Mouse (Mus musculus) heart, embryonic 14.5 days (tissue): ENCODE data around the gene Sap30bp. TPM values are rescaled to one million over a fixed set of nuclear protein-coding genes. Genes with fewer than 3 reads are reported as not detected.

ENCODE experiments used
- ATAC-seq: fragments of 200-750 bp; cut with Nextera tagmentation; 2 replicates; pipeline ENCODE4 v1.8.0; 2017; ENCODE audit warnings: low read depth, moderate TSS enrichment; ENCODE audit not compliant: insufficient number of reproducible peaks, insufficient read depth, low FRiP score
- H3K27ac ChIP-seq, 2 experiments: fragments of 200-500 bp in 1 of 2; fragments of 300-500 bp in 1 of 2; sonication (generic) in 1 of 2; replicated peaks in 1 of 2; 2 replicates each; pipeline ENCODE4 v1.5.1; 2012 to 2014; ENCODE audit warnings: low read depth in 2 of 2, low read length in 2 of 2, control low read depth in 1 of 2, mild to moderate bottlenecking in 1 of 2, mixed read lengths in 1 of 2; ENCODE audit not compliant: control insufficient read depth in 1 of 2, insufficient read depth in 1 of 2
- H3K27me3 ChIP-seq: fragments of 300-500 bp; sonication (generic); 2 replicates; pipeline ENCODE4 v1.6.1; 2014; ENCODE audit warnings: mild to moderate bottlenecking, low read length, control low read depth; ENCODE audit not compliant: control insufficient read depth, insufficient read depth
- H3K36me3 ChIP-seq: fragments of 300-500 bp; sonication (generic); 2 replicates; pipeline ENCODE4 v1.6.1; 2014; ENCODE audit warnings: mild to moderate bottlenecking, control low read depth, low read length, mixed read lengths; ENCODE audit not compliant: control insufficient read depth, insufficient read depth
- H3K4me1 ChIP-seq, 2 experiments: fragments of 200-500 bp in 1 of 2; fragments of 300-500 bp in 1 of 2; sonication (generic) in 1 of 2; 2 replicates each; pipeline ENCODE4 v1.6.1; 2012 to 2014; ENCODE audit warnings: low read length in 2 of 2, control low read depth in 1 of 2, mixed read lengths in 1 of 2; ENCODE audit not compliant: control insufficient read depth in 2 of 2, insufficient read depth in 2 of 2
- H3K4me2 ChIP-seq: fragments of 300-500 bp; sonication (generic); 2 replicates; pipeline ENCODE4 v1.6.1; 2014; ENCODE audit warnings: mild to moderate bottlenecking, low read length
- H3K4me3 ChIP-seq, 2 experiments: fragments of 200-500 bp in 1 of 2; fragments of 300-500 bp in 1 of 2; sonication (generic) in 1 of 2; 2 replicates each; pipeline ENCODE4 v1.5.1; 2012 to 2014; ENCODE audit warnings: low read length in 2 of 2, mild to moderate bottlenecking in 2 of 2, control low read depth in 1 of 2, low read depth in 1 of 2, moderate library complexity in 1 of 2; ENCODE audit not compliant: control insufficient read depth in 1 of 2, insufficient read depth in 1 of 2
- H3K9ac ChIP-seq: fragments of 300-500 bp; sonication (generic); 2 replicates; pipeline ENCODE4 v1.6.1; 2014; ENCODE audit warnings: mild to moderate bottlenecking, low read length
- H3K9me3 ChIP-seq: fragments of 300-500 bp; sonication (generic); 2 replicates; pipeline ENCODE4 v1.6.1; 2016; ENCODE audit warnings: low read length, control low read depth; ENCODE audit not compliant: control insufficient read depth
- WGBS: fragments of 180-500 bp; shearing (Covaris S2); extraction: QIAGEN DNeasy Blood & Tissue Kit; methylation state at CpG from one replicate; pipeline ENCODE4 v1.1.7; 2014; 5-methylcytosine and 5-hydroxymethylcytosine counted together
- polyA plus RNA-seq: library from polyadenylated mRNA; unstranded; fragments of >200 nt; fragmentation: Nextera tagmentation; extraction: Ambion mirVana; gene quantifications from 2 replicates; pipeline ENCODE4 v1.2.1, GENCODE M21; 2014

Sap30bp gene
- polyA plus RNA-seq, 1 experiment from 2014 or later = 22.9 TPM

- Histone ChIP-seq H3K9me3 (no peaks in the 10 kb centered on the region), H3K27ac (peak overlapping the region; percentile 98 to 99), H3K36me3 (peaks cover 17% of the 10 kb centered on the region), H3K4me1 (peaks cover 68 to 76% of the 10 kb centered on the region in 2 experiments), H3K4me2 (peak overlapping the region; percentile 72), H3K27me3 (no peaks in the 10 kb centered on the region), H3K9ac (peak overlapping the region; percentile 73), H3K4me3 (peak overlapping the region; percentile 42 to 48; a peak in 3 of 4 replicates)
- ATAC-seq = no peak
- WGBS = 61% methylated on average over 9 of the region's 9 CpGs
Measured at GRCm38 (mm10) chr11:115901338-115902161, 31.5 kb upstream of the Sap30bp start.

GRCm38 (mm10) chr11:115902177-115902576 lies 30.9 kb upstream of the Sap30bp start:
- Histone ChIP-seq H3K27ac (peak overlapping the region; percentile 98 to 99), H3K4me2 (peak overlapping the region; percentile 72), H3K9me3 (no peaks in the 10 kb centered on the region), H3K9ac (peak overlapping the region; percentile 73), H3K4me3 (no peak overlapping the region), H3K4me1 (peaks cover 68 to 76% of the 10 kb centered on the region in 2 experiments), H3K36me3 (peaks cover 23% of the 10 kb centered on the region), H3K27me3 (no peaks in the 10 kb centered on the region)
- peak; percentile 23 for ATAC-seq
- WGBS = 29% methylated on average over 5 of the region's 5 CpGs

GRCm38 (mm10) chr11:115902831-115903230 lies 30.3 kb upstream of the Sap30bp start:
- Histone ChIP-seq H3K4me2 (peak overlapping the region; percentile 72), H3K4me3 (no peak overlapping the region), H3K4me1 (peaks cover 68 to 76% of the 10 kb centered on the region in 2 experiments), H3K27ac (peak overlapping the region; percentile 98 to 99), H3K9me3 (no peaks in the 10 kb centered on the region), H3K27me3 (no peaks in the 10 kb centered on the region), H3K36me3 (peaks cover 26% of the 10 kb centered on the region), H3K9ac (peak overlapping the region; percentile 73)
- 64% methylated on average over 1 of the region's 1 CpGs for WGBS
- no peak for ATAC-seq

GRCm38 (mm10) chr11:115903384-115904230 lies 29.5 kb upstream of the Sap30bp start:
- whole genome bisulfite sequencing = 27% methylated on average over 11 of the region's 11 CpGs
- Histone ChIP-seq H3K4me3 (no peak overlapping the region), H3K9ac (peak overlapping the region; percentile 73), H3K4me1 (peaks cover 65 to 73% of the 10 kb centered on the region in 2 experiments), H3K27ac (peak overlapping the region; percentile 98 to 99), H3K27me3 (no peaks in the 10 kb centered on the region), H3K36me3 (peaks cover 34% of the 10 kb centered on the region), H3K9me3 (no peaks in the 10 kb centered on the region), H3K4me2 (peak overlapping the region; percentile 72)
- peak; percentile 85 for ATAC-seq

GRCm38 (mm10) chr11:115904231-115904955 lies 28.7 kb upstream of the Sap30bp start:
- no peaks in the 10 kb centered on the region for H3K27me3 ChIP-seq
- peak overlapping the region; percentile 59 for H3K9ac ChIP-seq
- ATAC-seq = no peak
- no peaks in the 10 kb centered on the region for H3K9me3 ChIP-seq
- peaks cover 61 to 65% of the 10 kb centered on the region in 2 experiments for H3K4me1 ChIP-seq
- H3K27ac ChIP-seq = peak overlapping the region; percentile 98 to 99
- 61% methylated on average over 8 of the region's 8 CpGs for WGBS
- H3K4me2 ChIP-seq = peak overlapping the region; percentile 72; the same call in 1 of the 2 replicates
- no peak overlapping the region for H3K4me3 ChIP-seq
- peaks cover 36% of the 10 kb centered on the region for H3K36me3 ChIP-seq

- 50% methylated on average over 16 of the region's 16 CpGs for WGBS
- H3K4me2 ChIP-seq = no peak overlapping the region
Measured at GRCm38 (mm10) chr11:115904956-115905790, 27.9 kb upstream of the Sap30bp start.

More at GRCm38 (mm10) chr11:115904956-115905790, 27.9 kb upstream of the Sap30bp start:
- no peaks in the 10 kb centered on the region for H3K9me3 ChIP-seq
- no peak for ATAC-seq
- H3K27me3 ChIP-seq = no peaks in the 10 kb centered on the region
- H3K9ac ChIP-seq = peak overlapping the region; percentile 59; the same call in 1 of the 2 replicates
- peaks cover 36% of the 10 kb centered on the region for H3K36me3 ChIP-seq
- H3K27ac ChIP-seq = peak overlapping the region; percentile 4 to 99; a peak in 2 of 4 replicates
- H3K4me1 ChIP-seq = peaks cover 56 to 59% of the 10 kb centered on the region in 2 experiments
- H3K4me3 ChIP-seq = no peak overlapping the region
